Mouse (Mus musculus) hindbrain, embryonic 14.5 days (tissue): ENCODE results near the gene Srsf3. TPM values are rescaled to one million over a fixed set of nuclear protein-coding genes. Genes with fewer than 3 reads are reported as not detected.

ENCODE experiments used
- ATAC-seq: fragments of 200-750 bp; cut with Nextera tagmentation; 2 replicates; pipeline ENCODE4 v1.8.0; 2017; ENCODE audit warnings: moderate number of reproducible peaks, mild to moderate bottlenecking, moderate TSS enrichment, moderate library complexity; ENCODE audit not compliant: low FRiP score
- DNase-seq: peaks from one replicate; pipeline ENCODE4 v3.0.0-alpha.2; 2015; ENCODE audit warnings: low spot score
- H3K27ac ChIP-seq: fragments of 300-500 bp; sonication (generic); 2 replicates; pipeline ENCODE4 v1.5.1; 2014; ENCODE audit warnings: mild to moderate bottlenecking, moderate library complexity
- H3K27me3 ChIP-seq: fragments of 300-500 bp; sonication (generic); 2 replicates; pipeline ENCODE4 v1.6.1; 2014; ENCODE audit warnings: mild to moderate bottlenecking, low read length, mixed read lengths; ENCODE audit not compliant: control insufficient read depth, insufficient read depth
- H3K36me3 ChIP-seq: fragments of 300-500 bp; sonication (generic); replicated peaks from 2 replicates; pipeline ENCODE4 v1.6.1; 2014; ENCODE audit not compliant: control insufficient read depth, insufficient read depth
- H3K4me1 ChIP-seq: fragments of 300-500 bp; sonication (generic); replicated peaks from 2 replicates; pipeline ENCODE4 v1.6.1; 2014; ENCODE audit warnings: antibody characterized with exemption, low read length, mixed read lengths; ENCODE audit not compliant: control insufficient read depth, insufficient read depth
- H3K4me2 ChIP-seq: fragments of 300-500 bp; sonication (generic); replicated peaks from 2 replicates; pipeline ENCODE4 v1.6.1; 2014; ENCODE audit warnings: mild to moderate bottlenecking, moderate library complexity
- H3K4me3 ChIP-seq: fragments of 300-500 bp; sonication (generic); replicated peaks from 2 replicates; pipeline ENCODE4 v1.5.1; 2014; ENCODE audit warnings: mild to moderate bottlenecking, low read length
- H3K9ac ChIP-seq: fragments of 300-500 bp; sonication (generic); 2 replicates; pipeline ENCODE4 v1.6.1; 2014
- H3K9me3 ChIP-seq: fragments of 300-500 bp; sonication (generic); 2 replicates; pipeline ENCODE4 v1.6.1; 2016; ENCODE audit warnings: low read length; ENCODE audit not compliant: control insufficient read depth
- WGBS: fragments of 180-500 bp; shearing (Covaris S2); extraction: QIAGEN DNeasy Blood & Tissue Kit; methylation state at CpG from one replicate; pipeline ENCODE4 v1.1.7; 2014; 5-methylcytosine and 5-hydroxymethylcytosine counted together
- polyA plus RNA-seq: library from polyadenylated mRNA; unstranded; fragments of >200 nt; fragmentation: Nextera tagmentation; extraction: Ambion mirVana; gene quantifications from 2 replicates; pipeline ENCODE4 v1.2.1, GENCODE M21; 2014

The Srsf3 gene
- polyA plus RNA-seq, 1 experiment from 2014 or later, result 446 TPM

- Histone ChIP-seq H3K27me3 (peaks cover 8% of the 10 kb centered on the region), H3K36me3 (no peaks in the 10 kb centered on the region), H3K9me3 (no peaks in the 10 kb centered on the region), H3K9ac (no peak overlapping the region), H3K4me3 (no peak overlapping the region), H3K27ac (no peak overlapping the region), H3K4me2 (no peak overlapping the region), H3K4me1 (peaks cover 7% of the 10 kb centered on the region; the same call in 1 of the 2 replicates)
- ATAC-seq (no peak), DNase-seq (no peak)
- 88% methylated on average over 8 of the region's 8 CpGs for WGBS
Observed at GRCm38 (mm10) chr17:29076235-29076634, 43.8 kb downstream of the Srsf3 start.

GRCm38 (mm10) chr17:29077786-29078509 lies 45.5 kb downstream of the Srsf3 start:
- ATAC-seq (no peak), DNase-seq (peak; percentile 51)
- WGBS, result 20% methylated on average over 14 of the region's 14 CpGs
- Histone ChIP-seq H3K9ac (peak overlapping the region; percentile 8; the same call in 1 of the 2 replicates), H3K27me3 (peaks cover 17% of the 10 kb centered on the region), H3K4me2 (peak overlapping the region; percentile 41), H3K4me1 (peaks cover 11% of the 10 kb centered on the region; the same call in 1 of the 2 replicates), H3K9me3 (no peaks in the 10 kb centered on the region), H3K4me3 (peak overlapping the region; percentile 17; the same call in 1 of the 2 replicates), H3K36me3 (no peaks in the 10 kb centered on the region), H3K27ac (no peak overlapping the region)

- DNase-seq (no peak), ATAC-seq (no peak)
- peak overlapping the region; percentile 41 for H3K4me2 ChIP-seq
- H3K4me1 ChIP-seq, result peaks cover 10% of the 10 kb centered on the region; the same call in 1 of the 2 replicates
- peaks cover 17% of the 10 kb centered on the region for H3K27me3 ChIP-seq
- H3K9me3 ChIP-seq, result no peaks in the 10 kb centered on the region
- H3K9ac ChIP-seq, result 0 out of 2 replicates have a peak overlapping the region, but pooled peaks have one; percentile 8
- peak overlapping the region; percentile 17; the same call in 1 of the 2 replicates for H3K4me3 ChIP-seq
- no peak overlapping the region for H3K27ac ChIP-seq
- no peaks in the 10 kb centered on the region for H3K36me3 ChIP-seq
- WGBS, result 9% methylated on average over 24 of the region's 25 CpGs
Observed at GRCm38 (mm10) chr17:29078519-29079383, 46.3 kb downstream of the Srsf3 start.

- DNase-seq (no peak), ATAC-seq (no peak)
- Histone ChIP-seq H3K27ac (no peak overlapping the region), H3K27me3 (peaks cover 17% of the 10 kb centered on the region), H3K36me3 (no peaks in the 10 kb centered on the region), H3K4me3 (no peak overlapping the region), H3K4me2 (no peak overlapping the region), H3K4me1 (peaks cover 10% of the 10 kb centered on the region; the same call in 1 of the 2 replicates), H3K9ac (no peak overlapping the region), H3K9me3 (no peaks in the 10 kb centered on the region)
- 2% methylated on average over 22 of the region's 23 CpGs for WGBS
Observed at GRCm38 (mm10) chr17:29080758-29081617, 48.6 kb downstream of the Srsf3 start.

GRCm38 (mm10) chr17:29081618-29082381 lies 49.4 kb downstream of the Srsf3 start:
- H3K36me3 ChIP-seq, result no peaks in the 10 kb centered on the region
- WGBS, result 3% methylated on average over 21 of the region's 21 CpGs
- no peak for ATAC-seq
- no peaks in the 10 kb centered on the region for H3K9me3 ChIP-seq
- H3K4me2 ChIP-seq, result peak overlapping the region; percentile 30
- peaks cover 17% of the 10 kb centered on the region for H3K27me3 ChIP-seq
- H3K27ac ChIP-seq, result no peak overlapping the region
- peaks cover 10% of the 10 kb centered on the region; the same call in 1 of the 2 replicates for H3K4me1 ChIP-seq
- no peak for DNase-seq
- no peak overlapping the region for H3K9ac ChIP-seq
- no peak overlapping the region for H3K4me3 ChIP-seq

GRCm38 (mm10) chr17:29083586-29083985 lies 51.2 kb downstream of the Srsf3 start:
- peaks cover 10% of the 10 kb centered on the region; the same call in 1 of the 2 replicates for H3K4me1 ChIP-seq
- no peak overlapping the region for H3K4me2 ChIP-seq
- peaks cover 17% of the 10 kb centered on the region for H3K27me3 ChIP-seq
- H3K9ac ChIP-seq, result no peak overlapping the region
- no peaks in the 10 kb centered on the region for H3K36me3 ChIP-seq
- H3K4me3 ChIP-seq, result no peak overlapping the region
- H3K9me3 ChIP-seq, result no peaks in the 10 kb centered on the region
- no peak for ATAC-seq
- no peak overlapping the region for H3K27ac ChIP-seq
- no peak for DNase-seq
- 91% methylated on average over 8 of the region's 8 CpGs for WGBS

- Histone ChIP-seq H3K4me3 (no peak overlapping the region), H3K9ac (no peak overlapping the region), H3K4me1 (peaks cover 10% of the 10 kb centered on the region; the same call in 1 of the 2 replicates), H3K36me3 (no peaks in the 10 kb centered on the region), H3K27me3 (peaks cover 17% of the 10 kb centered on the region), H3K27ac (no peak overlapping the region), H3K9me3 (no peaks in the 10 kb centered on the region), H3K4me2 (no peak overlapping the region)
- ATAC-seq (no peak), DNase-seq (no peak)
- 93% methylated on average over 7 of the region's 7 CpGs for WGBS
Observed at GRCm38 (mm10) chr17:29084656-29085055, 52.2 kb downstream of the Srsf3 start.

- H3K4me3 ChIP-seq, result no peak overlapping the region
- H3K4me2 ChIP-seq, result no peak overlapping the region
- H3K36me3 ChIP-seq, result no peaks in the 10 kb centered on the region
- peaks cover 17% of the 10 kb centered on the region for H3K27me3 ChIP-seq
- H3K4me1 ChIP-seq, result peaks cover 10% of the 10 kb centered on the region; the same call in 1 of the 2 replicates
- H3K27ac ChIP-seq, result no peak overlapping the region
- H3K9me3 ChIP-seq, result no peaks in the 10 kb centered on the region
- no peak overlapping the region for H3K9ac ChIP-seq
- no peak for ATAC-seq
- no peak for DNase-seq
- WGBS, result 84% methylated on average over 10 of the region's 10 CpGs
Observed at GRCm38 (mm10) chr17:29085266-29085665, 52.8 kb downstream of the Srsf3 start.
